Mouse (Mus musculus): Measurements from ENCODE around the gene Ankzf1.

Gene Ankzf1

DNA sequence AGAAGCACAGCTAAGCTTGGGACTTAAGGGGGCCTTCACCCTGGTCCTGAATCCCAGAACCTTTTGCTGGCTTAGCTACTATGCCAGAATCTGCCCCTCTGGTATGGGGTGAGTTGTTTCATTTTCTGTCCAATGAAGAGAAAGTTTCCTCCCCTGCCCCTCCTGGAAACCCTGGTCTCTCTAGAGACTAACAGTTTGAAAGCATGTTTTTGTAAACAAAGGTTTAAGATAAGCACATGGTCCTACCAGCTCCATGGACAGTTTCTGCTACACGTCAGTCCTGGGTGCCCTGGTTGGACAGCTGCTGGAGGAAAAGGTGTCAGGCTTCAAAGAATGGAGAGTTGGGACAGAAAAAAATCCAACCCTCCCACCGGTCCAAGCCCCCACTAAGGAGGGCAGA lies 1.4 kb upstream of the Ankzf1 start:
- DNase-seq (ENCODE audit: low read depth) = peak; percentile 43

DNA sequence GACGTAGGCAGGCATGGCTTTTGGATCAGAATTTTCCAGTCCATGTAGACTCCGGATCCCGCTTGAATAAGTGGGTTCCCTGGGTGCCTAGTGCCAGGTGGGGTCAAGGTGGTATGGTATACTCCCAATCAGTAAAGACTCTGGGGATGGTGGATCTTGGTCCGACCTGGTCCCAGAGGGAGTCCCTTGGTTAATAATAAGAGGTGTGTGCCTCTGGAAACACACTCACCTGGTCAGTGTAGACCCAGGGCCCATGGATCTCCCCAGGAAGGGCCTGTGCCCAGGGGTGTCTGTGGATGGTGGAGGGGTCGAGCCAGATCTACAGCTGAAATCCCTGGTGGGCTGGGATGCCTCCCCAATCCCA lies 711 bp upstream of the Ankzf1 start:
- DNase-seq (ENCODE audit: low read depth) = no peak

DNA sequence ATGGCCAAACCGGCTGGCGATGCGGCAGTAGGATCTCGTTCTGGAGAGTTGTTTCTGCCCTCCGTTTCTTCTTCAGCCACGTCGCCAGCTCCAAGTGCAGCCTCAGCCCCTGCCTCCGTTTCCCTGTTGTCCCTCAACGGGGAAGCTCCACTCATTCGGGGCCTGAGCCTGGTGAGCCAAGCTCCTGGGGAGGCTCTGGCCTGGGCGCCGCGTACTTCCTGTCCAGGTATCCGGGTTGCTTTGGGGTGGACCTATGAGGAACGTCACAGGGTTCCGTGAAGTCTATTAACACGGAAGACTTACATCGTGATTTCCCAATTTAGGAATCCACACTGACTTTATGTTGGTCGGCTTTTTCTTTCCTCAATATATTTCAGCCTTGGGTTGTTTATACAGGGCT lies 501 bp downstream of the Ankzf1 start:
- no peak for DNase-seq (ENCODE audit: low read depth)

DNA sequence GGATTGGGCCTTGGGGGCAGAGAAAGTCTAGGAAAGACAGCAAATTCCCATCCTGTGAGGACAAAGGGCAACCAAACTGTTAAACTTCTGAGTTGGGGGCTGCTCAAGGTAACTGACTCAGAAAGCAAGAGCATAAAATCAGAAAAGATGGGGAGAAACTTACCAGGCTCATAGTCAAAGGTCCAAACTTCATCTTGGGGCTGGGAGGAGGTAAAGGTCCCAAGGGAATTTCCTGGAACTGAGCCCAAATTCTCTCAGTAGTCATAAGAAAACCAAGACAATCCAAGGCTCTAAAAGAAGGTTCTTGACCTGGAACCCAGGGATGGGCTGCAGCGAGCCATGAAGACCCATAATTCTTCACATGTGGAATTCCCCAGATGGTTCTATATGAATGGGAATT lies 9.3 kb downstream of the Ankzf1 start:
- no peak for DNase-seq (ENCODE audit: low read depth)

DNA sequence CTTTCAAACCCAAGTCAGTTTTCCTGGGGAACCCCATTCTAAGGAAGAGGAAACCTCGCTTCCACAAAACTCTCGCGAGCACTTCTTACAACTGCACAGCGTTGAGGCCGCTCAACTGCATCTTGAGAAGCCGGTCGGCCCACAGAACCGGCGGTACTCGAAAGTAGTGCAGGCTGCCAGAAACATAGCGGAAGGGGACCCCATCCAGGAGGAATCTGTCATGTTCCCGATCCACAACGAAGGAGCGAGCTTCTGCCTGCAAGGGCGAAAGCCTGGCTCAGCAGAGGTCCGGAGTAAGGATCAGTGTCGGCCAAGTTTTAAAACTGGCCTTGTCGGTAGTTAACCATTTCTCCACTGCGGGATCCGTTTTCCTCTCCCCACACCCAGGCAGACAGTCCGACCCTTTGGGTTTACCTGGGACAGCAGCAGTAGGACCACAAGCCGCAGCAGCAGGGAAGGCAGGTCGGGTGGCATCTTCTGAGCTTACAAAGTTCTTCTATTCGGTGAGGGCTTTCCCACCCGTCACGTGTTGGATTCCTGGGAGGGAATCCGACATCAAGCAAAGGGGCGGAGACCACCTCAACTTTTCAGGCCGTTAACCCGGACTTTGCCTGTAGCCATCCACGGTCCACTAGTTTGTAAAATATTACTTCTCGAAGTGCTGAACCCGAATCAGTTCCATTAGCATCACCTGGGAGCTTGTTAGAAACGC lies 17.2 kb downstream of the Ankzf1 start:
- no peak for DNase-seq (ENCODE audit: low read depth)

DNA sequence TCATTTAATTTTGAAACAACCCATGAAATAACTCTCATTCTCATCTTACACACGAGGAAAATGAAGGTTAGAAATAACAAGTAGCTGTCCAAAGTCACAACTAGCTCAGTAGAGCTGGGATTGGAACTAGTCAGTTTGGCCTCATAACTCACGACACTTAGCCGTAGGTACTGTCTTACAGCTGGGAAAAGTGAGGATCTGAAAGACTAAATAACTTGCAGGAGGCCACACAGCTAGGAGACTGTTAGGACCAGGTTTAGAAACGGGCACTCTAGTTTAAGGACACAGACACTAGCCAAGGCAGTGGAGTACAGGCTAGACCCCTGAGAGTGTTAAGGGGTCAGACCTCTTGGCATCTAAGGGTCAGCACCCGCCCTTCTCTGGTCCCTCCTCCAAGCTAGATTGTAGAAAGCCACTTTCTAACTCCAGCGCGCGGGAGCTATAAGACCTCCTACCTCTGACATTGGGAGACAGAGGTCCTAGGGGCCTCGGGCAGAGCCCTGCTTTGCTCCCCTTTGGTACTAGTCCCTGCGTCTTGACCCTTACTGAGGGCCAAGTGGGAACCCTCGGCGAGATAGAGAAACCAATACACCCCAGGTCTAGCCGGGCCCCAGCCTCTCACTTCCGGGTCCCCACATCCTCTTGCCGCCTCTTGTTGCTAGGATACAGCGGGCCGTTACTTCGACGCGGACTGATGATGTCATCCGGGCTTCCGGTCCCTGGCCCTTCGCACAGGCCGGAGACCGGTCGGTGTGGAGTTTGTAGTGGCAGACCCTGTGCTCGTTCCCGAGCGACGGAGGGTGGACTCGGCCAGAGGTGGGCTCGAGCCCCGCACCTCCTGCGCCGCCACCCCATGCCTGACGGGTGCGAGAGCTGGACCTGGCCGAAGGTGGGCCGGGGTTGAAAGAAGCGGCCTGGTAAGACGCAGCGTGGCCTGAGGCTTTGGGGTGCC lies 18.5 kb downstream of the Ankzf1 start, which contains the start of the genes Glb1l and Stk16:
Gene Glb1l (minus strand): TSS at position 678 of the 952 bp plus-strand sequence.
Gene Stk16 (plus strand): TSS at position 703 of the 952 bp plus-strand sequence.
- DNase-seq (ENCODE audit: low read depth) = peak; percentile 96

DNA sequence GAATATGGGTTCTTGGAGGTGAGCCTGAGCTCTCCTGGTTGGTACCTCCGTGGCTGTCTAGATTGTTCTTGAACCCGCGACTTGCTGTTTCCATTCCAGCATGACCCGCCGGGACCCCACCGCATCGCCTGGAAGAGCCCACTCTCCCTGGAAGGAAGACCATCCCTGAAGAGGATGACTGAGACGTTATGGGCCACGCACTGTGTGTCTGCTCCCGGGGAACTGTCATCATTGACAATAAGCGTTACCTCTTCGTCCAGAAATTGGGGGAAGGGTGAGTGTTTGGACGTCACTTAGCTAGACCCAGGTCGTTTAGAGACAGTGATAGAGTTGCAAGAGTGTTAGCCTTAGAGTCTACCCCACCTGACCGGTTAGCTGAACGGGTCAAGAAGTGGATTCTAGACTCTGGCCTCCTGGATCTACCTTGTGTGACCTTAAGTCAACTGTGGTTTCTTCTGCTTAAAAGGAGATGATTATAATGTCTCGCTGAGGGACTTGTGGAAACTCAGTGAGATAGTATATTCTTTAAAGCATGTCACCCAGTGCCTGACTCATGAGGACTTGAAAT lies 19.3 kb downstream of the Ankzf1 start:
- DNase-seq (ENCODE audit: low read depth) = no peak

DNA sequence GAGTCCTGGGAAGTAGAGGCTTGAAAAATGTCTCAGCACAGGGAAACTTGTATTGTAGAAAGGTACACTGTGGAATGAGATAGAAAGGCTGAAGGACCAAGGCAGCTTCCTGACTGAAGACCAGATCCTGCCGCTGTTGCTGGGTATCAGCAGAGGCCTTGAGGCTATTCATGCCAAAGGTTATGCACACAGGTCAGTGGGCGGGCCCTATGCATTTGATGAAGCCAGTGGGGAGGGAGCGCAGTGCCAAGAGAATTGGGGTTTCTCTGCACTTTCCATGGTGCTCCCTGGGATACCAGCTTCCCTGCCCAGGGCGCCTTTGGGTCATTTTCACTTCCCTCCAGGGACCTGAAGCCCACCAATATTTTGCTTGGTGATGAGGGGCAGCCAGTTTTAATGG lies 20.6 kb downstream of the Ankzf1 start:
- DNase-seq (ENCODE audit: low read depth) = no peak

DNA sequence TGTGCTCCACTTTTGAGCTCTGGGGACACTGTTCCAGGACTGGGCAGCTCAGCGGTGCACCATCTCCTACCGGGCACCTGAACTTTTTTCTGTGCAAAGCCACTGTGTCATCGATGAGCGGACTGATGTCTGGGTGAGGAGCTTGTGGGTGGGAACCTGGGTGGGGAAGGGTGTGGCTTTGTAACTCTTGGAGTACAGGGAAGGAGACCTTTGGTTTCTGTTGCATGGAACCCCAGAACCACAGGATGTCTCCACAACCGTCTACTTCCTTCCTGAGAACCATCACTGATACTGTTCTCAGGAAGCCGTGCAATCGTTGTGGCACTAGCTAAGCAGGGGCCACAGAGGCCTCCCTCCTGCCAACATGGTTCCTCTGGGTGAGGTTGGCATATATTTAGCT lies 21.1 kb downstream of the Ankzf1 start:
- no peak for DNase-seq (ENCODE audit: low read depth)

DNA sequence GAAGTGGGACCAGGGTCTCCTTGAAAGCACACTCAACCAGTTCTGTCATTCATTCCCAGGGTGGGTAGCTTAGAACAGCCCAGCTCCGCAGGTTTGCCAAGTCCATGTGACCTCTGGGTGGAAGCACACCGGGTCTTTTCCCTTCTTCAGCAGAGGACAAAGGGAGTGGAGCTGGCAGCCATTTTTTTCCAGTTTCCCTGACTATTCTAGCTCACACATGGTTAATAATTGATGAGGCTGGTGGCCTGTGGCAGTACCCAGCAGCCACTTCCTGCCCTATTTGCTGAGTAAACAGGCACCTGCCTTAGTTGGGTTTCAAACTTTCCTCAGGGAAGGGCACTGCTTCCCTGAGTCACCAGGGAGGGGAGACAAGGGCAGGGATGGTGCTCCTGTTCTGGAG lies 22.5 kb downstream of the Ankzf1 start:
- DNase-seq (ENCODE audit: low read depth) = no peak

DNA sequence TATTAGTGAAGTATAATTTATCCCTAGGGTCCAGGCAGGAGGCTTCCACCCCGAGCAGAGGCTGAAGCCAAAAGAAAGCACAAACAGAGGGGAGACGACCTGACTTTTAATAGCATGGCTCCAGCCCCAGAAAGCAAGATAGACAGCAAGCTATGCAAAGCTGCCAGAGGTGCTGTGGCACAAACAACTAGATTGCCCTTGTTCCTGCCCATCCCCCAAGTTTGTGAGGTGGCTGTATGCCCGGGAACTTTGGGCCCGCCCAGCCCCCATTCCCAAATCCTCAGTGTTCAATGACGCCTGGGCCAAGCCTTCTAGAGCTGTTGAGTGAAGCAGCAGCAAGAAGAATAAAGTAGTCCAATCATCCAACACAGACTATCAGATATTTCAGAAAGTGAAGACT lies 22.9 kb downstream of the Ankzf1 start:
- DNase-seq (ENCODE audit: low read depth) = no peak

DNA sequence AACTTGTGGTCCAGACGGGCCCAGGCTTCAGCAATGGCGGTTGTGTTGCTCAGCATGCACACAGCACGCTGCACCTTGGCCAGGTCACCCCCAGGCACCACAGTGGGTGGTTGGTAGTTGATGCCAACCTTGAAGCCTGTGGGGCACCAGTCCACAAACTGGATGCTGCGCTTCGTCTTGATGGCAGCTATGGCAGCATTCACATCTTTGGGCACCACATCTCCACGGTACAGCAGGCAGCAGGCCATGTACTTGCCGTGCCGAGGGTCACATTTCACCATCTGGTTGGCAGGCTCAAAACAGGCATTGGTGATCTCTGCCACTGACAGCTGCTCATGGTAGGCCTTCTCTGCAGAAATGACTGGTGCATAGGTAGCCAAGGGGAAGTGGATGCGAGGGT lies 23.8 kb downstream of the Ankzf1 start:
- DNase-seq (ENCODE audit: low read depth) = no peak

DNA sequence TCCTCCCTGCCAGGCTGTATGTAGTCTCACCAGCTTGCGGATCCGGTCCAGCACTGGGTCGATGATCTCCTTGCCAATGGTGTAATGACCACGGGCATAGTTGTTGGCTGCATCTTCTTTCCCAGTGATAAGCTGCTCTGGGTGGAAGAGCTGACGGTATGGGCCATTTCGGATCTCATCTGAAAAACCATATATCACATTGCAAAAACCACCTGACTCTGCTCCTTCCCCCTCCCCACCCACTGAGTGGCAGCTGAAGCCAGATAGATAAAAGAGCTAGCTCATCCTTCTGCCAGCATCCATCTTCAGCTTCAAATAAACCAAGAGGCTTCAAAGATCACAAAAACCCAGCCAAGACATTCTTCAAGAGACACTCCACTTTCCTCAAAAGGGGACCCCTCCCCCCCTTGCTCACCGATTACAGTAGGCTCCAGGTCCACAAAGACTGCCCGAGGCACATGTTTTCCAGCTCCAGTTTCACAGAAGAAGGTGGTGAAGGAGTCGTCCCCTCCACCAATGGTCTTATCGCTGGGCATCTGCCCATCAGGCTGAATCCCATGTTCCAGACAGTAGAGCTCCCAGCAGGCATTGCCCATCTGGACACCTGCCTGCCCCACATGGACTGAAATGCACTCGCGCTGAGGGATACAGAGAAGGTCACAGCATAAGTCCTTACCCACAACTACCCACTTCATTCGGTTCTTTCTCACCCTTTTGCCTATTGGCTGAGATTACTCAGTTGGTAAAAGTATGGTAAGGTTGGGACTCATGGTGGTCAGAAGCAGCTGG lies 25.0 kb downstream of the Ankzf1 start:
- DNase-seq (ENCODE audit: low read depth) = no peak

DNA sequence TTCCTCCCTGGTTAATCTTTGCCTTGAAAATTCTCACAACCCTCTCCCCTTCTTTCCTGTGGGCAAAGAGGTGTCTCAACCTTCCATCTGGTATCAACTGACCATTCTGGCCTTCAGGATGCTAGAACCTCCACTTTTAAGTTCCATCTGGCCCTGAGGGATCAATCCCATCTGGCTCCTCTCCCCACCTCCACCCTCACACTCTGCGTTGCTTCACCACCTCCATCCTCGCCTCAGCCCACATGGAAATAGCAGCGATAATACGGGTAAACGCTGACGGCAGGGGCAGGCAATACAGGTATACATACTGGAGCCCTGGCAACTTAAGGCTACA lies 25.9 kb downstream of the Ankzf1 start:
- no peak for DNase-seq (ENCODE audit: low read depth)

DNA sequence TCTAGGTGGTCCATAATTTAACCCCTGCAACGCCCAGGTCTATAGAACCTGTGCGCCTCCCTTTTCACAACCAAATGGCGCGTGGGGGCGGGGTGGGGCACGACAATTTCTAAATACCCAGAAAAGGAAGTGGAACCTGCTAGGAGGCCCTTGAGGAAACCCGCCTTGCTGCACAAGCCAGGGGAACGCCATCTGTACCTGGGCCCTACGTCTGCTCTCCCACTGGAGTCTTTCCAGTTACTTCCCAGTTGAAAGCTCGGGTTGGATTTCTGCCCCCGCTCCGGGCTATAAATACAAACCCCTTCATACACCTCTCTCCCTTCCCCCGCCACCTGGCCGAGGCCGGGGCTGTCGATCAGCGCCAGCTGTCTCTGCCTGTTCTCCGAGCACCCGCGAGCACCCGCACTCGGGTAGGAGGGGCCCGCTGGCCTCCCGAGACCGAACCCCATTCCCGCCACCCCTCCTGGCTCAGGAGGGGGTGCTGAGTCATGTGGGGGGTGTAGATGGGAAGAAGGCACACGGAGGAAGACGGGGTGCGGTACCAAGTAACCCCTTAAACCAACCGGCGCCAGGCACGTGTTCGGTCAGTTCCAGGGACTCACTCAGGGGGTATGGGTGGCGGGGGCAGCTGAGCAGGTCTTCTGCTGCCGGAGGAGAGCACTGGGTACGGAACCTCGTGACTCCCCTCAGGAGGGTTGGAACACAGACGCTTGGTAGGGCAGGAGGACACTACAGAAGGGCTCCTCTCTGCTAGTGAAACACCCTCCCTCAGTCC lies 26.5 kb downstream of the Ankzf1 start:
- DNase-seq (ENCODE audit: low read depth) = no peak

DNA sequence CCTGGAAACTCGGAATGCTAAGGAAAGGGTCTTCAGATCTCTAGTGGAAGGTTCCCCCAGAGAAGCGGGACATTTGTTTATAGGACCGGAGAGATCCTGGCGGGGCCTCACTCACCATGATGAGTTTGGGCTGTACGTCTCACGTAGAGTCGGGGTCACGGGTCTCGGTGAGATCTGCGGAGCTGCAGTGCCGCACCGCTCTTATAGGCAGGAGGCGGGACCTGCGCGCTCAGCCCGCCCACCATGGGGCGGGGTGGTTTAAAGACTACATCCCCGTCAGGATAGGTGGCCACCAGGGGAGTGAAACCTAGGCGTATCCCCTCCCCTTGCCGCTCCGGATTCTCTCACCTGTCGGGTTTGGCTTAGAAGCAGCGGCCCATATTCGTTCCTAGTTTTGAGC lies 27.1 kb downstream of the Ankzf1 start:
- DNase-seq (ENCODE audit: low read depth) = peak; percentile 87

DNA sequence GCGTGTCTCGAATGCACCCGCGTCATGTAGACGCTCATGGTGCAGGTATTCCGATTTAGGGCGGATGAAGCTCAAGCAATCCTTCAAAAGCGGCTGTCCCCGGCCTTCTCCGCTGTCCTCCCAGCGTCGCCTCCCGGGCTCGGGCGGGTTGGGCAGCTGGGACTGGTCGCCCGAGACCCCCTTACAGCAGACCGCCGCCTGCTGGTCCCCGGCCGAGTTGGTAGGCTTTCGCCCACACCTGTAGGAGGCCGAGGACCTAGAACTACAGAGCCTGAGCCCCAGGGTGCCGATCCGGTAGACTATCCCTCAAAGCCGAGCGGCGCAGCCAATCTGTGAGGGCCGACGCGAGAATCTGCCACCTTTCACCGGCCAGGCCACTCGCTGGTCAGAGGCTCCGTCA lies 27.6 kb downstream of the Ankzf1 start, which contains the start of gene Tuba4a:
Gene Tuba4a (minus strand): TSS at position 335 of the 400 bp plus-strand sequence.
- no peak for DNase-seq (ENCODE audit: low read depth)

DNA sequence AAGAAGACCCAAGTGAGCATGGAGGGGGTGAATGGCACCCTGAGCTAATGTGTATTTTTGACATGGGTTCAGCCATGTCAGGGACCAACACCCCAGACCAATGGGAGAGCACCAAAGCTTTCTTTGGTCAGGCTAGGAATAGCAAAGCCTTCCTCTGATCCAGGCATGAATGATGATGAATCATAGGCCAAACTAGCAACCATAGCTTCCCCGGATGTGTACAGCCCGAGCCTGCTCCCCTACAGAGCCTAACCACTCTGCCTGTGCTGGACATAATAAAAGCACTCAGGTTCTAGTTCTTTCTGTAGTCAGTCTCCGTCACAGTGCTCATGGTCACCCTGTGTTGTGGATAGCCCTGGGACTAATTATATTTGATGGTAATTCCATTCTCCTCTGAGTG lies 29.6 kb downstream of the Ankzf1 start:
- no peak for DNase-seq (ENCODE audit: low read depth)

DNA sequence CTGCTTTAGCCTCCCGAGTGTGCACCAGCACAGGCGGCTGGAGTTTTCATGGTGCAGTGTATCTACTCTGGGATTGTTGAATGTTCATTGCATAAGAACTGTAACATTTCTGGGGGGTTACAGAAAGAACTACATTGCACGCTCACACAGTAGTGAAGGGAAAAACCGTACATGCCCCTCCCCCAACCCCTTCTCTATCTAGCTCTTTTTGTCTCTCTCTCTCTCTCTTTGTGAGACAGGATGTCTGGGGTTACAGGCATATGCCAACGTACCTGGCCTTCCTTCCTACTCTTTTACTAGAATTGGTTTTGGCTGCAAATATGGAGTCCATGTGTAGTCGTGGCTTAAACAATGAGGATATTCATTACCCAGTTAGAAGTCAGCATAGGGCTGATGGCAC lies 31.0 kb downstream of the Ankzf1 start:
- no peak for DNase-seq (ENCODE audit: low read depth)

DNA sequence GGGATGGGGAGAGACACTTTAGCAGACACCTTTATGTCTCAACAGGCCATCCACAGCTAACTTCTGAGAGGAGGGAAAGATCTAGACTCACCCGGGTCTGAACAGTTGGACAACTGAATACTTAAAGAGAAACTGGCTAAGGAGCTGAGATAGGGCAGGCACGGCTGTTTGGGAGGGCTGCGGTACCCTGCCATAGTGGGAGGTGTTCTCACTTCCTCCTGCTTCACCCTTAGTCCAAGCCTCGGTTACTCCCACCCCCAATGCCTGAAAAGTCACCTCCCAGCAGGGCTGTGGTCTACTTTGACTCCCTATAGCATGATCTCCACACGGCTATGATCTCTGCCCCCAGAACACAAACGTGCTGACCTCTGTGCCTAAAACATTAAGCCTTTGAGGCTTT lies 31.6 kb downstream of the Ankzf1 start:
- DNase-seq (ENCODE audit: low read depth) = no peak

DNA sequence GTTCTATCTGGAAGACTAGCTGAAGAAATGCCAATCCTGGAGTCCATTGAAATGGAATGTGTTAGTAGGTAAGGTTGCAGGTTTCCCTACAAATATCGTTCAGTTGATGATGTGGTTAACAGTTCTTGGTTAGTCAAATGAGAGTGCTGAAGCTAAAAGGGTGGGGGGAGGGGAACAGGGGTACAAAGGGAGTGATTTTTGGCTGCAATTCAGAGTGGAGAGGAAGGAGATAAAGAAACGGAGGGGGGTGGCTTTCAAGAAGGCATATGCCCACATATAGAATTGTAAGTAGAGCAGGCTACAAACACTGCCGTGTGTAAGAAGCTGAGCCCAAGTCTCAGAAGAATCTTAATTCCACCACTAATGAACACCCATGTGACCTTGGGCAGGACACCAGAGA lies 33.5 kb downstream of the Ankzf1 start:
- no peak for DNase-seq (ENCODE audit: low read depth)

Data from c-Kit-positive CD71-positive TER-119-negative erythroid progenitor cells, embryonic 14.5 days (primary cell).